Mouse (Mus musculus): ENCODE data around the gene Rab2b.

Gene Rab2b

GRCm38 (mm10) chr14:52278932-52279746 is at the start of gene Rab2b, which contains the start of gene Tox4:
Gene Rab2b (minus strand): TSS chr14:52279545.
Gene Tox4 (plus strand): TSS chr14:52279146.
- WGBS, result under 1% methylated on average over 66 of the region's 66 CpGs

GRCm38 (mm10) chr14:52327910-52328812 is 48.8 kb upstream of the Rab2b start, which contains the start of gene Sall2:
Gene Sall2 (minus strand): TSS chr14:52328762.
- WGBS, result 4% methylated on average over 26 of the region's 26 CpGs

- 5% methylated on average over 14 of the region's 14 CpGs for WGBS
Observed at GRCm38 (mm10) chr14:52327375-52327901, 48.1 kb upstream of the Rab2b start.

GRCm38 (mm10) chr14:52325890-52326289 is 46.5 kb upstream of the Rab2b start:
- 13% methylated on average over 4 of the region's 4 CpGs for WGBS

GRCm38 (mm10) chr14:52319361-52319760 is 40.0 kb upstream of the Rab2b start:
- whole genome bisulfite sequencing, result 37% methylated on average over 6 of the region's 6 CpGs

GRCm38 (mm10) chr14:52316441-52317225 is 37.3 kb upstream of the Rab2b start:
- whole genome bisulfite sequencing, result 18% methylated on average over 16 of the region's 16 CpGs

GRCm38 (mm10) chr14:52315792-52316440 is 36.6 kb upstream of the Rab2b start:
- WGBS, result under 1% methylated on average over 34 of the region's 41 CpGs

GRCm38 (mm10) chr14:52315283-52315780 is 36.0 kb upstream of the Rab2b start:
- 10% methylated on average over 17 of the region's 17 CpGs for WGBS

- 66% methylated on average over 8 of the region's 8 CpGs for WGBS
Observed at GRCm38 (mm10) chr14:52314808-52315150, 35.4 kb upstream of the Rab2b start.

- 78% methylated on average over 26 of the region's 26 CpGs for WGBS
Observed at GRCm38 (mm10) chr14:52313931-52314807, 34.8 kb upstream of the Rab2b start.

- 47% methylated on average over 2 of the region's 2 CpGs for WGBS
Observed at GRCm38 (mm10) chr14:52310906-52311305, 31.6 kb upstream of the Rab2b start.

- 91% methylated on average over 6 of the region's 6 CpGs for WGBS
Observed at GRCm38 (mm10) chr14:52310343-52310742, 31.0 kb upstream of the Rab2b start.

GRCm38 (mm10) chr14:52306100-52306499 is 26.8 kb upstream of the Rab2b start:
- 98% methylated on average over 2 of the region's 2 CpGs for WGBS

GRCm38 (mm10) chr14:52304644-52305271 is 25.4 kb upstream of the Rab2b start, which contains the start of gene Mettl3:
Gene Mettl3 (minus strand): TSS chr14:52305128.
- WGBS, result under 1% methylated on average over 46 of the region's 46 CpGs

- WGBS, result 77% methylated on average over 3 of the region's 3 CpGs
Observed at GRCm38 (mm10) chr14:52303517-52303916, 24.2 kb upstream of the Rab2b start.

GRCm38 (mm10) chr14:52295558-52296264 is 16.4 kb upstream of the Rab2b start:
- WGBS, result 54% methylated on average over 6 of the region's 6 CpGs

GRCm38 (mm10) chr14:52284191-52284590 is 4.8 kb upstream of the Rab2b start:
- 79% methylated on average over 3 of the region's 3 CpGs for WGBS

GRCm38 (mm10) chr14:52283629-52284028 is 4.3 kb upstream of the Rab2b start:
- WGBS, result 79% methylated on average over 5 of the region's 5 CpGs

GRCm38 (mm10) chr14:52279747-52280120 is 389 bp upstream of the Rab2b start:
- 1% methylated on average over 21 of the region's 21 CpGs for WGBS

All from cerebral cortex, adult 2 months (tissue).